Mouse (Mus musculus): ENCODE results near the gene Gm20388.

DNA sequence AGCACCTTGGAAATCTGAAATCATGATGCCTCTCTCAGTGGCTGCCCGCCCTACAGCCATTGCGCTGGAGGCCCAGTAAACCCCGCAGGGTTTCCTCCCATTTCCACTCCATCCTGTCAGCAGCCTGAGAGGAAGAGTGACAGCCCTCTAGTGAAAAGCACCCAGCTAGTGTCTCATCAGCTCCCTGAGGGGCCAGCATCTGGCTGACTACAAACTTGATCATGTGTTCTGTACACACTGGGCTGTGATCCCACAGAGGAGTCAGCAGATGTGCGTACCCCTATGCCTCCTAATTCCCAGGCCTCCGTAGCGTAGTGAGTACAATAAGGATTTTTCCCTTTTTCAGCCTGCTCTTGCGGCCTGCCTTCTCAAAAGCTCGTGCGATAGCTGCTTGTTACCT is 4346.2 kb downstream of the Gm20388 start:
- TF ChIP-seq CTCF (IDR thresholded peaks at IDR 0.05; ENCODE audit: low read depth) (no peak), EP300 (optimal IDR thresholded peaks at IDR 0.05) (no peak)
